Mouse (Mus musculus): Measurements from ENCODE around the gene Cfl1. TPM values are rescaled to one million over a fixed set of nuclear protein-coding genes. Genes with fewer than 3 reads are reported as not detected.
A peak's percentile ranks its signal among the peaks of the same experiment; 100 is the strongest.

Gene Cfl1
- total and polyA plus RNA-seq, 3 experiments = 160 to 194 (median 169) TPM

DNA sequence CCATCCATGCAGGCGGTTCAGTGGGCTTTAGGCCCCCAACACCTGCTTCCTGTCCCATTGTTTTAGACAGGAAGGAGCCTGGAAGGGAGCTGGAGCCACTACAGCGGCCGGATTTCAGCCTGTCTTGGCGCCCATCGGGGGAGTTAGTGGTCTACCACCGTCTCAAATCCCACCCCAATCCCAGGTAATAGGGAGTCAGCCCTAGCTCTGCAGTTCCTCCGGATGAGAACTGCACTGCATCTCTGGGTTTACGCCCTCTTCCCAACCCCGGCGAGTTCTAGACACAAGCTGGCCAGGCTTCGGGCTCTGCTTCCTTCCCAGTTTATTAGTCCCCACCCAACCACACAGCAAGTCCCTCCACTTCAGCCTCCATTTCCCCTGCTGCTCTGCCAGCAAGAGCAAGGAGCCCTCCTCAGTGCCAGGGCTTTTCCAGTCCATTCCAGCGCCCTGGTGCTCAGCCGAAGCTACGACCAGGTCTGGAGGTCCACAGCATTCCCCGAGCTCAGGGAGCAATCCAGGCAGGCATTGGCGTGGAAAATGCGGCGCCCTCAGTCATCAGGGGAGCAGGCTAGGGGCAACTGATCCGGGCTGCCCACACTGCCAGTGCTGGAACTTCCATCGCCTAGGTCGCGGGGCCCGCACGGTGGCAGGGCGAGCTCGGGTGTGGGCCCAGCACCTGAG, 33.9 kb upstream of the Cfl1 start:
- WGBS = 7% methylated on average over 26 of the region's 26 CpGs
- peak overlapping the region; percentile 97 for H3K9ac ChIP-seq (ENCODE audit: low read depth, low read length)
- peak; percentile 78; the same call in 1 of the 2 replicates for TF ChIP-seq EP300 (IDR thresholded peaks at IDR 0.05; ENCODE audit: insufficient read depth, low read depth, low read length)
- peak; percentile 74 for TF ChIP-seq POLR2A (IDR thresholded peaks at IDR 0.05; ENCODE audit: insufficient read depth, low read depth, low read length)
- TF ChIP-seq CTCF (IDR thresholded peaks at IDR 0.05) = no peak
- intact Hi-C loops (cut with DNase I) = loop anchor here (1.0 kb wide), 1 partner anchor 90 kb away; the partner anchor contains the start of gene Eif1ad
- peaks cover 6% of the 10 kb centered on the region for H3K79me2 ChIP-seq (replicated peaks; ENCODE audit: control insufficient read depth, insufficient read depth, low read length)
- peaks cover 7% of the 10 kb centered on the region for H3K4me1 ChIP-seq (ENCODE audit: control insufficient read depth, insufficient read depth, low read length)
- DNase-seq = peak; percentile 70 to 74
- peak overlapping the region; percentile 64 for H3K4me3 ChIP-seq
- peak overlapping the region; percentile 99 for H3K27ac ChIP-seq
- H3K27me3 ChIP-seq (ENCODE audit: control insufficient read depth, insufficient read depth, low read length) = no peaks in the 10 kb centered on the region
- H3K36me3 ChIP-seq (ENCODE audit: control insufficient read depth, insufficient read depth, low read length) = peaks cover 12% of the 10 kb centered on the region

GRCm38 (mm10) chr19:5456922-5457745, 33.1 kb upstream of the Cfl1 start:
- Histone ChIP-seq H3K27ac (peak overlapping the region; percentile 99), H3K4me1 (ENCODE audit: control insufficient read depth, insufficient read depth, low read length) (peaks cover 7% of the 10 kb centered on the region), H3K27me3 (ENCODE audit: control insufficient read depth, insufficient read depth, low read length) (no peaks in the 10 kb centered on the region), H3K36me3 (ENCODE audit: control insufficient read depth, insufficient read depth, low read length) (peaks cover 12% of the 10 kb centered on the region), H3K79me2 (replicated peaks; ENCODE audit: control insufficient read depth, insufficient read depth, low read length) (peaks cover 6% of the 10 kb centered on the region), H3K9ac (ENCODE audit: low read depth, low read length) (peak overlapping the region; percentile 97), H3K4me3 (peak overlapping the region; percentile 64)
- under 1% methylated on average over 70 of the region's 70 CpGs for WGBS
- peak; percentile 96 to 97 for DNase-seq
- peak; percentile 46; the same call in 1 of the 2 replicates for TF ChIP-seq EP300 (IDR thresholded peaks at IDR 0.05; ENCODE audit: insufficient read depth, low read depth, low read length)
- TF ChIP-seq POLR2A (IDR thresholded peaks at IDR 0.05; ENCODE audit: insufficient read depth, low read depth, low read length) = peak; percentile 95
- TF ChIP-seq CTCF (IDR thresholded peaks at IDR 0.05) = peak; percentile 25; the same call in 1 of the 2 replicates
- intact Hi-C loops (cut with DNase I) = loop anchor here (1.0 kb wide), 1 partner anchor 91 kb away; the partner anchor contains the start of gene Eif1ad

DNA sequence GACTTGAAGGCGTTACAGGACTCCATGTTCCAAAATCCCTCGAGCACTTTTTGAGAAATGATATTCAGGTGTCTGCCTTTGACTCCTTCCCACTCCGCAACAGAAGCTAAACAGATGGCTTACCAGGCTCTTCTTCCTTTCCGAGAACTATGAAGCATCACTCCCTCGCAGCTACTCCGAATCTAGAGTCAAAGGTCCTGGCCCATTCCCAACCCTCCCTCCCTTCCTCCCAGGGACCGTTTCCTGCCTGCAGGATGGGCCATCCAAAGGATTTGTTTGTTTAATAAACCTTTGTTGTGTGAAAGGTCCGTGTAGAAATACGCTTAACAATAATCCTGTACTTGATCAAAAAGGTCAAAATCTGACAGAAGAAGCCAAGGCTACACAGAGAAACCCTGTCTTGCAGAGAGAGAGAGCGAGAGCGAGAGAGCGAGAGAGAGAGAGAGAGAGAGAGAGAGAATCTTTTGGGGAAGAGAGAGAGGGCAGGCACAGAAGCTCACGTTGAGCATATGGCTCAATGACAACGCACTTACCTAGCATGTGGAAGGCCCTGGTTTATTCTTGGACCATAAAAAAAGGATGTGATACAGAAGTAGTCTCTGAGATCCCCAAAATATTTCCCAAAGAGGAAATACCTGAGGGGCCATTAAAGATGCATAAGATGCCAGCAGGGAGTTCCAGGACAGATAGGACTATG, 32.4 kb upstream of the Cfl1 start, which contains the start of gene Ccdc85b:
Gene Ccdc85b, minus strand, starts transcription at position 149 of the 697 bp plus-strand sequence.
- 13% methylated on average over 14 of the region's 14 CpGs for WGBS
- intact Hi-C loops (cut with DNase I) = no loop called here
- Histone ChIP-seq H3K27me3 (ENCODE audit: control insufficient read depth, insufficient read depth, low read length) (no peaks in the 10 kb centered on the region), H3K36me3 (ENCODE audit: control insufficient read depth, insufficient read depth, low read length) (peaks cover 12% of the 10 kb centered on the region), H3K27ac (peak within 1 kb of the TSS; percentile 99), H3K79me2 (replicated peaks; ENCODE audit: control insufficient read depth, insufficient read depth, low read length) (peaks cover 6% of the 10 kb centered on the region), H3K9ac (ENCODE audit: low read depth, low read length) (peak within 1 kb of the TSS; percentile 97), H3K4me1 (ENCODE audit: control insufficient read depth, insufficient read depth, low read length) (peaks cover 7% of the 10 kb centered on the region), H3K4me3 (peak within 1 kb of the TSS; percentile 64)
- TF ChIP-seq CTCF (IDR thresholded peaks at IDR 0.05) = no peak
- TF ChIP-seq POLR2A (IDR thresholded peaks at IDR 0.05; ENCODE audit: insufficient read depth, low read depth, low read length) = no peak
- no peak for TF ChIP-seq EP300 (IDR thresholded peaks at IDR 0.05; ENCODE audit: insufficient read depth, low read depth, low read length)
- no peak for DNase-seq

GRCm38 (mm10) chr19:5459019-5459418, 31.2 kb upstream of the Cfl1 start:
- Histone ChIP-seq H3K4me1 (ENCODE audit: control insufficient read depth, insufficient read depth, low read length) (peaks cover 9% of the 10 kb centered on the region), H3K4me3 (no peak overlapping the region), H3K79me2 (replicated peaks; ENCODE audit: control insufficient read depth, insufficient read depth, low read length) (peaks cover 6% of the 10 kb centered on the region), H3K9ac (ENCODE audit: low read depth, low read length) (no peak overlapping the region), H3K27me3 (ENCODE audit: control insufficient read depth, insufficient read depth, low read length) (no peaks in the 10 kb centered on the region), H3K27ac (no peak overlapping the region; the same call in 1 of the 2 replicates), H3K36me3 (ENCODE audit: control insufficient read depth, insufficient read depth, low read length) (peaks cover 8% of the 10 kb centered on the region)
- intact Hi-C loops (cut with DNase I) = no loop called here
- TF ChIP-seq CTCF (IDR thresholded peaks at IDR 0.05) (no peak), POLR2A (IDR thresholded peaks at IDR 0.05; ENCODE audit: insufficient read depth, low read depth, low read length) (no peak), EP300 (IDR thresholded peaks at IDR 0.05; ENCODE audit: insufficient read depth, low read depth, low read length) (0 out of 2 replicates have a peak, but pooled peaks have one; percentile 34)
- WGBS = 54% methylated on average over 7 of the region's 7 CpGs
- DNase-seq = peak in 1 of 2 experiments; percentile 48

DNA sequence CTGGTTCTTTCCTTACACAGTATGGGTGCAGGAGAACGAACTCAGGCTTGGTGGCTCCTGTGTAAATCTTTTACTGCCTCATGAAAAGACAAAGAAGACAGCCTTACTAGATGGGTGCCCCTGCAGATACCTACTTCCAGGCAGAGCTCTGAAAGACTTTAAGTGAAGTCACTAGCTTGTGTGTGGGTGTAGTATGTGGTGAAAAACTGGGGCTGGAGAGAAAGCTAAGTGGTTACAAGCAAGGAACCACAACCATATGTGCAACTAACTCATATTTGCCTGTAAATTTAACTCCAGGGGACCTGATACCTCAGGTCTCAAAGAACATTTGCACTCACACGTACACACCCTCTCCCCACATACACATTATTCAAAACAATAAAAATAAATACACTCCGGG, 30.4 kb upstream of the Cfl1 start:
- TF ChIP-seq CTCF (IDR thresholded peaks at IDR 0.05) (no peak), POLR2A (IDR thresholded peaks at IDR 0.05; ENCODE audit: insufficient read depth, low read depth, low read length) (no peak), EP300 (IDR thresholded peaks at IDR 0.05; ENCODE audit: insufficient read depth, low read depth, low read length) (no peak)
- DNase-seq = no peak
- WGBS = 24% methylated on average over 3 of the region's 3 CpGs
- H3K79me2 ChIP-seq (replicated peaks; ENCODE audit: control insufficient read depth, insufficient read depth, low read length) = peaks cover 6% of the 10 kb centered on the region
- peaks cover 10% of the 10 kb centered on the region for H3K4me1 ChIP-seq (ENCODE audit: control insufficient read depth, insufficient read depth, low read length)
- no peaks in the 10 kb centered on the region for H3K27me3 ChIP-seq (ENCODE audit: control insufficient read depth, insufficient read depth, low read length)
- peak overlapping the region; percentile 87 for H3K27ac ChIP-seq
- H3K36me3 ChIP-seq (ENCODE audit: control insufficient read depth, insufficient read depth, low read length) = peaks cover 7% of the 10 kb centered on the region
- intact Hi-C loops (cut with DNase I) = loop anchor here (2.0 kb wide), 1 partner anchor 27 kb away; no protein-coding TSS in a partner anchor
- H3K4me3 ChIP-seq = peak overlapping the region; percentile 96
- peak overlapping the region; percentile 64; the same call in 1 of the 2 replicates for H3K9ac ChIP-seq (ENCODE audit: low read depth, low read length)

Measured in heart, adult 2 months (tissue).